Mouse (Mus musculus) brown adipose tissue, adult 24 weeks (tissue): Measurements from ENCODE around the gene BC004004. TPM values are rescaled to one million over a fixed set of nuclear protein-coding genes. Genes with fewer than 3 reads are reported as not detected.
"Not testable (repeated sequence)": the region's sequence is repeated elsewhere in the genome, so short reads cannot be mapped to it uniquely, and the experiment has no call there.

Source experiments
- H3K27ac ChIP-seq: fragments of 200-500 bp; replicated peaks from 2 replicates; pipeline ENCODE4 v1.5.1; 2012; ENCODE audit warnings: low read depth, mild to moderate bottlenecking, low read length
- H3K4me1 ChIP-seq: fragments of 200-500 bp; 2 replicates; pipeline ENCODE4 v1.6.1; 2012; ENCODE audit warnings: low read length, mixed read lengths; ENCODE audit not compliant: control insufficient read depth, insufficient read depth, insufficient read length
- H3K4me3 ChIP-seq: fragments of 200-500 bp; 2 replicates; pipeline ENCODE4 v1.5.1; 2012; ENCODE audit warnings: low read depth, mild to moderate bottlenecking, low read length, moderate library complexity; ENCODE audit not compliant: insufficient read depth
- polyA plus RNA-seq: library from polyadenylated mRNA; stranded (reverse); fragments of >200 nt; gene quantifications from 2 replicates; pipeline ENCODE4 v1.2.4, GENCODE M21; 2012; ENCODE audit not compliant: missing spikeins, insufficient read depth, insufficient read length

Gene BC004004
- polyA plus RNA-seq, 1 experiment, result 221 TPM

- Histone ChIP-seq H3K27ac (no peak overlapping the region), H3K4me1 (peaks cover 36% of the 10 kb centered on the region), H3K4me3 (no peak overlapping the region)
These were observed 67.8 kb downstream of the BC004004 start for GRCm38 (mm10) chr17:29336266-29336990.

GRCm38 (mm10) chr17:29337979-29338823 is 69.6 kb downstream of the BC004004 start:
- peak overlapping the region; percentile 45 for H3K27ac ChIP-seq
- H3K4me1 ChIP-seq, result peaks cover 50% of the 10 kb centered on the region

GRCm38 (mm10) chr17:29339170-29339768 is 70.7 kb downstream of the BC004004 start:
- Histone ChIP-seq H3K4me3 (no peak overlapping the region), H3K27ac (peak overlapping the region; percentile 45), H3K4me1 (peaks cover 50% of the 10 kb centered on the region)

More at GRCm38 (mm10) chr17:29337979-29338823, 69.6 kb downstream of the BC004004 start:
- no peak overlapping the region for H3K4me3 ChIP-seq

- peak overlapping the region; percentile 36 for H3K27ac ChIP-seq
- H3K4me3 ChIP-seq, result no peak overlapping the region
- H3K4me1 ChIP-seq, result peaks cover 51% of the 10 kb centered on the region
These were observed 72.0 kb downstream of the BC004004 start for GRCm38 (mm10) chr17:29340406-29341261.

- Histone ChIP-seq H3K27ac (peak overlapping the region; percentile 60), H3K4me3 (no peak overlapping the region), H3K4me1 (peaks cover 57% of the 10 kb centered on the region)
These were observed 73.0 kb downstream of the BC004004 start for GRCm38 (mm10) chr17:29341591-29342003.

GRCm38 (mm10) chr17:29342010-29342910 is 73.7 kb downstream of the BC004004 start:
- H3K27ac ChIP-seq, result peak overlapping the region; percentile 60
- H3K4me1 ChIP-seq, result peaks cover 53% of the 10 kb centered on the region
- no peak overlapping the region for H3K4me3 ChIP-seq

GRCm38 (mm10) chr17:29343241-29343640 is 74.7 kb downstream of the BC004004 start:
- Histone ChIP-seq H3K4me3 (no peak overlapping the region), H3K4me1 (peaks cover 49% of the 10 kb centered on the region), H3K27ac (no peak overlapping the region)

GRCm38 (mm10) chr17:29345272-29345671 is 76.7 kb downstream of the BC004004 start:
- Histone ChIP-seq H3K4me3 (no peak overlapping the region), H3K27ac (no peak overlapping the region), H3K4me1 (peaks cover 29% of the 10 kb centered on the region)

GRCm38 (mm10) chr17:29346496-29347125 is 78.0 kb downstream of the BC004004 start:
- Histone ChIP-seq H3K4me3 (peak overlapping the region; percentile 95), H3K4me1 (peaks cover 20% of the 10 kb centered on the region), H3K27ac (peak overlapping the region; percentile 76)

- peak overlapping the region; percentile 95 for H3K4me3 ChIP-seq
- peak overlapping the region; percentile 76 for H3K27ac ChIP-seq
- peaks cover 14% of the 10 kb centered on the region for H3K4me1 ChIP-seq
These were observed 78.6 kb downstream of the BC004004 start for GRCm38 (mm10) chr17:29347126-29347644.

GRCm38 (mm10) chr17:29347645-29348256 is 79.2 kb downstream of the BC004004 start, which contains the start of gene Mtch1:
Gene Mtch1 (minus strand): TSS chr17:29347934.
- Histone ChIP-seq H3K4me1 (peaks cover 8% of the 10 kb centered on the region), H3K4me3 (peak within 1 kb of the TSS; percentile 95)

GRCm38 (mm10) chr17:29348996-29349395 is 80.4 kb downstream of the BC004004 start:
- Histone ChIP-seq H3K4me3 (no peak overlapping the region), H3K4me1 (peaks cover 7% of the 10 kb centered on the region; the same call in 1 of the 2 replicates), H3K27ac (no peak overlapping the region)

More at GRCm38 (mm10) chr17:29347645-29348256, 79.2 kb downstream of the BC004004 start, which contains the start of gene Mtch1:
- peak within 1 kb of the TSS; percentile 76 for H3K27ac ChIP-seq

- not testable (repeated sequence) for H3K4me3 ChIP-seq, H3K27ac ChIP-seq
- peaks cover 10% of the 10 kb centered on the region for H3K4me1 ChIP-seq
These were observed 82.5 kb downstream of the BC004004 start for GRCm38 (mm10) chr17:29351056-29351455.
